24 mouse cellular contexts compared by ENCODE assay signal in genomic region chr14:9431798-9432197, GRCm38 (mm10).
A peak's percentile ranks its signal among the peaks of the same experiment; 100 is the strongest.
DNase-seq lines count a peak whose midpoint lies in the region; ATAC-seq lines count a peak whose summit lies in the region.
"Had no signal": no experiment of that assay in that cellular context is flagged by ENCODE, and none has a peak within 500 bp of the region (broad histone marks: within the 10 kb centered on the region; RNA-seq: fewer than 3 reads in every experiment).

No protein-coding gene starts in this region.

- intact Hi-C loops in left cerebral cortex, postnatal 4 days (cut with DNase I), result no loop called here

- H3K9ac ChIP-seq in embryonic facial prominence, embryonic 14.5 days (ENCODE audit: low read depth, low read length), result no peak overlapping the region
- H3K9ac ChIP-seq in kidney, embryonic 15.5 days, result no peak overlapping the region
- H3K9ac ChIP-seq: embryonic facial prominence, embryonic 13.5 days; forebrain, embryonic 13.5 days; forebrain, embryonic 15.5 days; forebrain, postnatal 0 days had no signal

- no peaks in the 10 kb centered on the region for H3K4me1 ChIP-seq in embryonic facial prominence, embryonic 14.5 days (ENCODE audit: control insufficient read depth, insufficient read depth, low read length)
- no peaks in the 10 kb centered on the region for H3K4me1 ChIP-seq in embryonic facial prominence, embryonic 10.5 days
- H3K4me1 ChIP-seq in kidney, embryonic 15.5 days, result no peaks in the 10 kb centered on the region
- H3K4me1 ChIP-seq: embryonic facial prominence, embryonic 13.5 days; forebrain, embryonic 13.5 days; forebrain, embryonic 15.5 days had no signal

- no peak overlapping the region for H3K4me3 ChIP-seq in embryonic facial prominence, embryonic 14.5 days (ENCODE audit: low read depth, low read length)
- H3K4me3 ChIP-seq in embryonic facial prominence, embryonic 10.5 days, result no peak overlapping the region
- H3K4me3 ChIP-seq in kidney, embryonic 15.5 days (replicated peaks), result no peak overlapping the region
- H3K4me3 ChIP-seq: embryonic facial prominence, embryonic 13.5 days; forebrain, embryonic 13.5 days; forebrain, embryonic 15.5 days had no signal

- no peaks in the 10 kb centered on the region for H3K27me3 ChIP-seq in embryonic facial prominence, embryonic 14.5 days (replicated peaks; ENCODE audit: control insufficient read depth, insufficient read depth, low read length)
- H3K27me3 ChIP-seq in embryonic facial prominence, embryonic 10.5 days (replicated peaks; ENCODE audit: low read depth, poor library complexity, severe bottlenecking), result no peaks in the 10 kb centered on the region
- no peaks in the 10 kb centered on the region for H3K27me3 ChIP-seq in kidney, embryonic 15.5 days
- H3K27me3 ChIP-seq: CH12.LX; embryonic facial prominence, embryonic 13.5 days; forebrain, embryonic 13.5 days; forebrain, embryonic 15.5 days; Patski had no signal

- DNase-seq in cerebellum, postnatal 10 days, result peak; percentile 44 to 46
- DNase-seq in cerebellum, postnatal 4 days (ENCODE audit: low spot score in 2 of 2), result no peak
- peak; percentile 38 for DNase-seq in embryonic facial prominence, embryonic 14.5 days (ENCODE audit: low spot score)
- DNase-seq in embryonic facial prominence, embryonic 10.5 days (ENCODE audit: low spot score), result no peak
- DNase-seq in kidney, postnatal 10 days, result peak; percentile 11
- DNase-seq in left cerebral cortex, postnatal 4 days, result peak; percentile 16
- no peak for DNase-seq in left cerebral cortex, adult 18-20 months (ENCODE audit: low spot score in 2 of 2)
- DNase-seq: adrenal gland, adult 8-10 months; adrenal gland, postnatal 14 days; adrenal gland, postnatal 36 days; B cell, adult 2 months; cerebellum, adult 11-12 months; cerebellum, adult 2 months; cerebellum, adult 9-10 months; forebrain, postnatal 0 days had no signal

- peak; percentile 82; the same call in 1 of the 2 replicates for ATAC-seq in embryonic facial prominence, embryonic 14.5 days (ENCODE audit: low read depth)
- no peak for ATAC-seq in kidney, embryonic 15.5 days (replicated peaks; ENCODE audit: low FRiP score)
- ATAC-seq: activated CD4-positive, CD25-positive, alpha-beta regulatory T cell, adult 4 months; CD4-positive, CD25-positive, alpha-beta regulatory T cell, adult 4 months; forebrain, embryonic 13.5 days; forebrain, embryonic 15.5 days; forebrain, postnatal 0 days; Patski had no signal

- no peaks in the 10 kb centered on the region for H3K9me3 ChIP-seq in embryonic facial prominence, embryonic 14.5 days (ENCODE audit: control insufficient read depth, low read length)
- H3K9me3 ChIP-seq in embryonic facial prominence, embryonic 10.5 days, result no peaks in the 10 kb centered on the region
- no peaks in the 10 kb centered on the region for H3K9me3 ChIP-seq in kidney, embryonic 15.5 days (replicated peaks)
- H3K9me3 ChIP-seq: embryonic facial prominence, embryonic 13.5 days; forebrain, embryonic 13.5 days; forebrain, embryonic 15.5 days; G1E had no signal

- 75% methylated on average over 2 of the region's 2 CpGs for WGBS in embryonic facial prominence, embryonic 14.5 days
- 89% methylated on average over 2 of the region's 2 CpGs for WGBS in embryonic facial prominence, embryonic 10.5 days
- WGBS in kidney, embryonic 15.5 days, result 84% methylated on average over 2 of the region's 2 CpGs

- H3K27ac ChIP-seq in embryonic facial prominence, embryonic 14.5 days (replicated peaks; ENCODE audit: low read depth, low read length), result no peak overlapping the region
- H3K27ac ChIP-seq in embryonic facial prominence, embryonic 10.5 days (replicated peaks), result no peak overlapping the region
- H3K27ac ChIP-seq in kidney, embryonic 15.5 days, result no peak overlapping the region
- H3K27ac ChIP-seq: embryonic facial prominence, embryonic 13.5 days; forebrain, embryonic 13.5 days; forebrain, embryonic 15.5 days had no signal

- H3K4me2 ChIP-seq in embryonic facial prominence, embryonic 14.5 days (ENCODE audit: low read depth, low read length), result no peak overlapping the region
- H3K4me2 ChIP-seq in kidney, embryonic 15.5 days, result no peak overlapping the region
- H3K4me2 ChIP-seq: embryonic facial prominence, embryonic 13.5 days; forebrain, embryonic 13.5 days; forebrain, embryonic 15.5 days had no signal

- H3K36me3 ChIP-seq in embryonic facial prominence, embryonic 14.5 days (ENCODE audit: control insufficient read depth, insufficient read depth, low read length), result no peaks in the 10 kb centered on the region
- H3K36me3 ChIP-seq in embryonic facial prominence, embryonic 10.5 days (replicated peaks), result no peaks in the 10 kb centered on the region
- H3K36me3 ChIP-seq in kidney, embryonic 15.5 days, result no peaks in the 10 kb centered on the region
- H3K36me3 ChIP-seq: embryonic facial prominence, embryonic 13.5 days; forebrain, embryonic 15.5 days; G1E had no signal

Comparison
In these comparisons a context has a peak if more than half of its experiments do, and no peak if none do; other contexts are left out.
1. DNase-seq: peak in cerebellum, postnatal 10 days (2 of 2), embryonic facial prominence, embryonic 14.5 days (single experiment), kidney, postnatal 10 days (single experiment) and left cerebral cortex, postnatal 4 days (single experiment); none in cerebellum, postnatal 4 days (0 of 2), embryonic facial prominence, embryonic 10.5 days (single experiment) and left cerebral cortex, adult 18-20 months (0 of 2).